In genomic region chr12:13810155-13810515, GRCm38 (mm10) we compare ENCODE assay signal across 21 mouse cellular contexts.
A peak's percentile ranks its signal among the peaks of the same experiment; 100 is the strongest.
DNase-seq lines count a peak whose midpoint lies in the region; ATAC-seq and TF ChIP-seq lines count a peak whose summit lies in the region.
"Had no signal": no experiment of that assay in that cellular context is flagged by ENCODE, and none has a peak within 500 bp of the region (broad histone marks: within the 10 kb centered on the region; RNA-seq: fewer than 3 reads in every experiment).

No protein-coding gene starts in this region.

- H3K4me1 ChIP-seq in lung, embryonic 14.5 days (ENCODE audit: insufficient read depth): no peaks in the 10 kb centered on the region
- H3K4me1 ChIP-seq: embryonic facial prominence, embryonic 12.5 days; limb, embryonic 13.5 days; liver, embryonic 13.5 days; neural tube, embryonic 12.5 days; stomach, embryonic 15.5 days had no signal

- ATAC-seq in frontal cortex, adult (ENCODE audit: low TSS enrichment): peak; percentile 90
- no peak for ATAC-seq in lung, embryonic 14.5 days (ENCODE audit: insufficient read depth)

- H3K27me3 ChIP-seq in lung, embryonic 14.5 days (ENCODE audit: insufficient read depth, low read length): no peaks in the 10 kb centered on the region
- H3K27me3 ChIP-seq: embryonic facial prominence, embryonic 12.5 days; heart, embryonic 13.5 days; limb, embryonic 13.5 days; liver, embryonic 13.5 days; midbrain, embryonic 12.5 days; neural tube, embryonic 12.5 days; stomach, embryonic 15.5 days had no signal

- no peaks in the 10 kb centered on the region for H3K9me3 ChIP-seq in lung, embryonic 14.5 days (ENCODE audit: low read depth, low read length)
- H3K9me3 ChIP-seq: embryonic facial prominence, embryonic 12.5 days; heart, embryonic 13.5 days; limb, embryonic 13.5 days; liver, embryonic 13.5 days; midbrain, embryonic 12.5 days; neural tube, embryonic 12.5 days; stomach, embryonic 15.5 days had no signal

- WGBS in lung, embryonic 14.5 days: 84% methylated on average over 2 of the region's 2 CpGs

- H3K4me3 ChIP-seq in lung, embryonic 14.5 days (ENCODE audit: low read depth, low read length): no peak overlapping the region
- H3K4me3 ChIP-seq: embryonic facial prominence, embryonic 12.5 days; heart, embryonic 13.5 days; limb, embryonic 13.5 days; liver, embryonic 13.5 days; midbrain, embryonic 12.5 days; neural tube, embryonic 12.5 days; stomach, embryonic 15.5 days had no signal

- no peak for DNase-seq in frontal cortex, postnatal 14 days (ENCODE audit: low spot score in 2 of 2)
- peak; percentile 35 for DNase-seq in lung, embryonic 14.5 days
- DNase-seq in lung, postnatal 25 days (ENCODE audit: low spot score): no peak
- peak; percentile 43 to 49 for DNase-seq in right cerebral cortex, postnatal 10 days (ENCODE audit: low spot score in 2 of 2)
- no peak for DNase-seq in adrenal gland, postnatal 14 days
- no peak for DNase-seq in kidney, adult 8-10 months
- DNase-seq: adrenal gland, adult 2 months; cerebellum, adult 11-12 months; heart, adult 18-20 months; heart, postnatal 36 days; liver, embryonic 13.5 days; thymus, adult 2 months had no signal

- no peak overlapping the region for H3K4me2 ChIP-seq in lung, embryonic 14.5 days
- H3K4me2 ChIP-seq: embryonic facial prominence, embryonic 12.5 days; heart, embryonic 13.5 days; hindbrain, embryonic 14.5 days; limb, embryonic 13.5 days; liver, embryonic 13.5 days; midbrain, embryonic 12.5 days; neural tube, embryonic 12.5 days; stomach, embryonic 15.5 days had no signal

- TF ChIP-seq CTCF in lung, embryonic 14.5 days (IDR thresholded peaks at IDR 0.05; ENCODE audit: low read depth): no peak

- H3K36me3 ChIP-seq in lung, embryonic 14.5 days (ENCODE audit: insufficient read depth): no peaks in the 10 kb centered on the region
- H3K36me3 ChIP-seq: embryonic facial prominence, embryonic 12.5 days; heart, embryonic 13.5 days; limb, embryonic 13.5 days; liver, embryonic 13.5 days; midbrain, embryonic 12.5 days; neural tube, embryonic 12.5 days; stomach, embryonic 15.5 days had no signal

- no peak overlapping the region for H3K9ac ChIP-seq in lung, embryonic 14.5 days
- H3K9ac ChIP-seq: embryonic facial prominence, embryonic 12.5 days; heart, embryonic 13.5 days; hindbrain, embryonic 14.5 days; limb, embryonic 13.5 days; liver, embryonic 13.5 days; midbrain, embryonic 12.5 days; neural tube, embryonic 12.5 days; stomach, embryonic 15.5 days had no signal

- no peak overlapping the region for H3K27ac ChIP-seq in lung, embryonic 14.5 days (ENCODE audit: low read depth)
- H3K27ac ChIP-seq: embryonic facial prominence, embryonic 12.5 days; heart, embryonic 13.5 days; hindbrain, embryonic 14.5 days; kidney, postnatal 0 days; limb, embryonic 13.5 days; liver, embryonic 13.5 days; midbrain, embryonic 12.5 days; neural tube, embryonic 12.5 days; stomach, embryonic 15.5 days had no signal

Comparison
In these comparisons a context has a peak if more than half of its experiments do, and no peak if none do; other contexts are left out.
1. DNase-seq: peak in lung, embryonic 14.5 days (single experiment) and right cerebral cortex, postnatal 10 days (2 of 2); none in frontal cortex, postnatal 14 days (0 of 2), lung, postnatal 25 days (single experiment), adrenal gland, postnatal 14 days (single experiment) and kidney, adult 8-10 months (0 of 2).